In genomic region chr6:51069945-51070344, GRCm38 (mm10) we compare ENCODE assay signal across 15 mouse cellular contexts.
A peak's percentile ranks its signal among the peaks of the same experiment; 100 is the strongest.
DNase-seq lines count a peak whose midpoint lies in the region; ATAC-seq and TF ChIP-seq lines count a peak whose summit lies in the region.
"Had no signal": no experiment of that assay in that cellular context is flagged by ENCODE, and none has a peak within 500 bp of the region (broad histone marks: within the 10 kb centered on the region; RNA-seq: fewer than 3 reads in every experiment).

No protein-coding gene starts in this region.

- no peaks in the 10 kb centered on the region for H3K36me3 ChIP-seq in forebrain, embryonic 12.5 days (replicated peaks)
- H3K36me3 ChIP-seq in forebrain, postnatal 0 days (ENCODE audit: insufficient read depth) = no peaks in the 10 kb centered on the region
- no peaks in the 10 kb centered on the region for H3K36me3 ChIP-seq in midbrain, embryonic 10.5 days
- H3K36me3 ChIP-seq in midbrain, postnatal 0 days (ENCODE audit: insufficient read depth, low read length) = no peaks in the 10 kb centered on the region
- H3K36me3 ChIP-seq in hindbrain, embryonic 13.5 days = no peaks in the 10 kb centered on the region
- no peaks in the 10 kb centered on the region for H3K36me3 ChIP-seq in neural tube, embryonic 13.5 days

- peaks cover 3% of the 10 kb centered on the region; the same call in 1 of the 2 replicates for H3K27me3 ChIP-seq in forebrain, embryonic 12.5 days
- H3K27me3 ChIP-seq in forebrain, postnatal 0 days (ENCODE audit: insufficient read depth, low read length) = no peaks in the 10 kb centered on the region
- H3K27me3 ChIP-seq in midbrain, embryonic 10.5 days (ENCODE audit: low read depth, poor library complexity, severe bottlenecking) = peaks cover 11% of the 10 kb centered on the region; the same call in 1 of the 2 replicates
- H3K27me3 ChIP-seq in midbrain, postnatal 0 days (ENCODE audit: insufficient read depth, low read length) = no peaks in the 10 kb centered on the region
- H3K27me3 ChIP-seq in hindbrain, embryonic 13.5 days = no peaks in the 10 kb centered on the region
- no peaks in the 10 kb centered on the region for H3K27me3 ChIP-seq in neural tube, embryonic 13.5 days

- no peak overlapping the region for H3K9ac ChIP-seq in forebrain, embryonic 12.5 days
- no peak overlapping the region for H3K9ac ChIP-seq in forebrain, postnatal 0 days
- H3K9ac ChIP-seq in midbrain, postnatal 0 days (replicated peaks; ENCODE audit: low read length, poor library complexity, severe bottlenecking) = no peak overlapping the region
- no peak overlapping the region for H3K9ac ChIP-seq in hindbrain, embryonic 13.5 days
- no peak overlapping the region for H3K9ac ChIP-seq in neural tube, embryonic 13.5 days
- H3K9ac ChIP-seq: liver, embryonic 14.5 days had no signal

- no peak overlapping the region for H3K4me2 ChIP-seq in forebrain, embryonic 12.5 days
- no peak overlapping the region for H3K4me2 ChIP-seq in forebrain, postnatal 0 days (ENCODE audit: low read depth)
- no peak overlapping the region for H3K4me2 ChIP-seq in midbrain, postnatal 0 days (ENCODE audit: low read depth, low read length, poor library complexity, severe bottlenecking)
- H3K4me2 ChIP-seq in hindbrain, embryonic 13.5 days = no peak overlapping the region
- peak overlapping the region; percentile 29 for H3K4me2 ChIP-seq in neural tube, embryonic 13.5 days

- H3K27ac ChIP-seq in forebrain, embryonic 12.5 days = peak overlapping the region; percentile 63
- H3K27ac ChIP-seq in forebrain, postnatal 0 days (ENCODE audit: low read depth, low read length) = no peak overlapping the region
- H3K27ac ChIP-seq in midbrain, embryonic 10.5 days (replicated peaks) = peak overlapping the region; percentile 77
- no peak overlapping the region for H3K27ac ChIP-seq in midbrain, postnatal 0 days (ENCODE audit: low read depth, low read length)
- H3K27ac ChIP-seq in hindbrain, embryonic 13.5 days = peak overlapping the region; percentile 26; the same call in 1 of the 2 replicates
- peak overlapping the region; percentile 70 for H3K27ac ChIP-seq in neural tube, embryonic 13.5 days (replicated peaks)
- H3K27ac ChIP-seq: liver, embryonic 14.5 days had no signal

- ATAC-seq in forebrain, embryonic 12.5 days (ENCODE audit: low FRiP score) = no peak
- ATAC-seq in forebrain, postnatal 0 days = no peak
- no peak for ATAC-seq in midbrain, postnatal 0 days (ENCODE audit: low FRiP score)
- no peak for ATAC-seq in hindbrain, embryonic 13.5 days (ENCODE audit: low FRiP score)
- ATAC-seq in neural tube, embryonic 13.5 days (ENCODE audit: low read depth) = 0 out of 2 replicates have a peak, but pooled peaks have one; percentile 37

- no peak overlapping the region for H3K4me3 ChIP-seq in forebrain, embryonic 12.5 days (replicated peaks)
- no peak overlapping the region for H3K4me3 ChIP-seq in forebrain, postnatal 0 days (ENCODE audit: low read depth, low read length)
- H3K4me3 ChIP-seq in midbrain, embryonic 10.5 days = no peak overlapping the region
- no peak overlapping the region for H3K4me3 ChIP-seq in midbrain, postnatal 0 days (ENCODE audit: low read depth, low read length)
- no peak overlapping the region for H3K4me3 ChIP-seq in hindbrain, embryonic 13.5 days
- H3K4me3 ChIP-seq in neural tube, embryonic 13.5 days = no peak overlapping the region

- 45% methylated on average over 5 of the region's 5 CpGs for WGBS in forebrain, embryonic 12.5 days
- 34% methylated on average over 5 of the region's 5 CpGs for WGBS in forebrain, postnatal 0 days
- 85% methylated on average over 5 of the region's 5 CpGs for WGBS in midbrain, embryonic 10.5 days
- 50% methylated on average over 5 of the region's 5 CpGs for WGBS in midbrain, postnatal 0 days
- 35% methylated on average over 5 of the region's 5 CpGs for WGBS in hindbrain, embryonic 13.5 days
- 21% methylated on average over 5 of the region's 5 CpGs for WGBS in neural tube, embryonic 13.5 days

- DNase-seq in forebrain, postnatal 0 days = no peak
- DNase-seq in midbrain, embryonic 10.5 days (ENCODE audit: low spot score) = no peak
- DNase-seq in midbrain, postnatal 0 days (ENCODE audit: low spot score) = no peak
- DNase-seq in frontal cortex, postnatal 36 days (ENCODE audit: low spot score in 2 of 2) = no peak
- no peak for DNase-seq in right cerebral cortex, postnatal 36 days (ENCODE audit: low spot score in 2 of 2)
- DNase-seq: adrenal gland, postnatal 25 days; cerebellum, postnatal 14 days; gastrocnemius, postnatal 10 days; kidney, adult 18-20 months; kidney, postnatal 25 days; lung, postnatal 10 days had no signal

- TF ChIP-seq CTCF in forebrain, postnatal 0 days (IDR thresholded peaks at IDR 0.05; ENCODE audit: low read depth) = no peak
- TF ChIP-seq CTCF in midbrain, postnatal 0 days (IDR thresholded peaks at IDR 0.05) = no peak

- H3K4me1 ChIP-seq in forebrain, embryonic 12.5 days = peaks cover 35% of the 10 kb centered on the region
- no peaks in the 10 kb centered on the region for H3K4me1 ChIP-seq in forebrain, postnatal 0 days (ENCODE audit: insufficient read depth)
- peaks cover 65% of the 10 kb centered on the region for H3K4me1 ChIP-seq in midbrain, embryonic 10.5 days
- no peaks in the 10 kb centered on the region for H3K4me1 ChIP-seq in midbrain, postnatal 0 days (ENCODE audit: insufficient read depth, low read length)
- peaks cover 22% of the 10 kb centered on the region for H3K4me1 ChIP-seq in hindbrain, embryonic 13.5 days (replicated peaks)
- peaks cover 49% of the 10 kb centered on the region for H3K4me1 ChIP-seq in neural tube, embryonic 13.5 days (replicated peaks)

- no peaks in the 10 kb centered on the region for H3K9me3 ChIP-seq in forebrain, embryonic 12.5 days
- H3K9me3 ChIP-seq in forebrain, postnatal 0 days (ENCODE audit: low read length) = no peaks in the 10 kb centered on the region
- no peaks in the 10 kb centered on the region for H3K9me3 ChIP-seq in midbrain, embryonic 10.5 days (replicated peaks)
- H3K9me3 ChIP-seq in midbrain, postnatal 0 days (ENCODE audit: low read length) = no peaks in the 10 kb centered on the region
- H3K9me3 ChIP-seq in hindbrain, embryonic 13.5 days = no peaks in the 10 kb centered on the region
- H3K9me3 ChIP-seq in neural tube, embryonic 13.5 days = no peaks in the 10 kb centered on the region

Comparison
In these comparisons a context has a peak if more than half of its experiments do, and no peak if none do; other contexts are left out.
1. H3K27ac ChIP-seq: peak in forebrain, embryonic 12.5 days (single experiment), midbrain, embryonic 10.5 days (single experiment), hindbrain, embryonic 13.5 days (single experiment) and neural tube, embryonic 13.5 days (single experiment); none in forebrain, postnatal 0 days (single experiment) and midbrain, postnatal 0 days (single experiment).